Mouse (Mus musculus) forebrain, embryonic 14.5 days (tissue): Measurements from ENCODE around the gene Mamstr. TPM values are rescaled to one million over a fixed set of nuclear protein-coding genes. Genes with fewer than 3 reads are reported as not detected.

Experiments
- ATAC-seq: fragments of 200-750 bp; cut with Nextera tagmentation; 2 replicates; pipeline ENCODE4 v1.8.0; 2017; ENCODE audit warnings: mild to moderate bottlenecking, moderate library complexity
- DNase-seq: peaks from one replicate; pipeline ENCODE4 v3.0.0-alpha.2; 2015; ENCODE audit warnings: low spot score
- H3K27ac ChIP-seq: fragments of 300-500 bp; sonication (generic); 2 replicates; pipeline ENCODE4 v1.5.1; 2014; ENCODE audit warnings: low read depth, mild to moderate bottlenecking, control low read depth, low read length, moderate library complexity
- H3K27me3 ChIP-seq: fragments of 300-500 bp; sonication (generic); replicated peaks from 2 replicates; pipeline ENCODE4 v1.6.1; 2014; ENCODE audit warnings: low read length, control low read depth, mixed read lengths; ENCODE audit not compliant: control insufficient read depth, insufficient read depth
- H3K36me3 ChIP-seq: fragments of 300-500 bp; sonication (generic); 2 replicates; pipeline ENCODE4 v1.6.1; 2014; ENCODE audit warnings: low read length, control low read depth; ENCODE audit not compliant: control insufficient read depth, insufficient read depth
- H3K4me1 ChIP-seq: fragments of 300-500 bp; sonication (generic); 2 replicates; pipeline ENCODE4 v1.6.1; 2014; ENCODE audit warnings: antibody characterized with exemption, low read length, control low read depth; ENCODE audit not compliant: control insufficient read depth, insufficient read depth
- H3K4me2 ChIP-seq: fragments of 300-500 bp; sonication (generic); 2 replicates; pipeline ENCODE4 v1.6.1; 2014; ENCODE audit warnings: mild to moderate bottlenecking, control low read depth, low read length
- H3K4me3 ChIP-seq: fragments of 300-500 bp; sonication (generic); 2 replicates; pipeline ENCODE4 v1.5.1; 2014; ENCODE audit warnings: low read depth, low read length, control low read depth
- H3K9ac ChIP-seq: fragments of 300-500 bp; sonication (generic); 2 replicates; pipeline ENCODE4 v1.6.1; 2014; ENCODE audit warnings: mild to moderate bottlenecking, low read length, control low read depth, moderate library complexity
- H3K9me3 ChIP-seq: fragments of 300-500 bp; sonication (generic); replicated peaks from 2 replicates; pipeline ENCODE4 v1.6.1; 2016; ENCODE audit warnings: low read length, control low read depth, mixed read lengths; ENCODE audit not compliant: control insufficient read depth
- WGBS: fragments of 180-500 bp; shearing (Covaris S2); extraction: QIAGEN DNeasy Blood & Tissue Kit; methylation state at CpG from one replicate; pipeline ENCODE4 v1.1.7; 2014; 5-methylcytosine and 5-hydroxymethylcytosine counted together
- polyA plus RNA-seq: library from polyadenylated mRNA; unstranded; fragments of >200 nt; fragmentation: Nextera tagmentation; extraction: Ambion mirVana; gene quantifications from 2 replicates; pipeline ENCODE4 v1.2.1, GENCODE M21; 2014

The Mamstr gene
- polyA plus RNA-seq, 1 experiment from 2014 or later: 1.3 TPM

GRCm38 (mm10) chr7:45623507-45623906 lies 16.3 kb upstream of the Mamstr start:
- no peaks in the 10 kb centered on the region for H3K9me3 ChIP-seq
- no peaks in the 10 kb centered on the region for H3K36me3 ChIP-seq
- DNase-seq (no peak), ATAC-seq (no peak)
- H3K27me3 ChIP-seq: 0 out of 2 replicates have a peak, but pooled peaks cover 7% of the 10 kb centered on the region
- WGBS: 95% methylated on average over 11 of the region's 11 CpGs
- no peak overlapping the region for H3K4me3 ChIP-seq
- H3K27ac ChIP-seq: no peak overlapping the region
- H3K4me2 ChIP-seq: no peak overlapping the region
- 0 out of 2 replicates have a peak, but pooled peaks cover 2% of the 10 kb centered on the region for H3K4me1 ChIP-seq
- no peak overlapping the region for H3K9ac ChIP-seq

GRCm38 (mm10) chr7:45624718-45625117 lies 15.1 kb upstream of the Mamstr start:
- ATAC-seq: no peak
- DNase-seq: no peak

GRCm38 (mm10) chr7:45625481-45625880 lies 14.3 kb upstream of the Mamstr start:
- no peak overlapping the region for H3K4me3 ChIP-seq
- H3K9me3 ChIP-seq: no peaks in the 10 kb centered on the region
- no peak overlapping the region for H3K4me2 ChIP-seq
- no peak overlapping the region for H3K9ac ChIP-seq
- H3K27me3 ChIP-seq: no peaks in the 10 kb centered on the region
- DNase-seq (no peak), ATAC-seq (no peak)
- WGBS: 89% methylated on average over 8 of the region's 8 CpGs
- no peaks in the 10 kb centered on the region for H3K36me3 ChIP-seq
- H3K4me1 ChIP-seq: 0 out of 2 replicates have a peak, but pooled peaks cover 2% of the 10 kb centered on the region
- H3K27ac ChIP-seq: no peak overlapping the region

More at GRCm38 (mm10) chr7:45624718-45625117, 15.1 kb upstream of the Mamstr start:
- 0 out of 2 replicates have a peak, but pooled peaks cover 2% of the 10 kb centered on the region for H3K4me1 ChIP-seq
- 87% methylated on average over 3 of the region's 3 CpGs for WGBS
- H3K9me3 ChIP-seq: no peaks in the 10 kb centered on the region
- H3K36me3 ChIP-seq: no peaks in the 10 kb centered on the region
- H3K27me3 ChIP-seq: 0 out of 2 replicates have a peak, but pooled peaks cover under 1% of the 10 kb centered on the region
- no peak overlapping the region for H3K4me2 ChIP-seq
- H3K27ac ChIP-seq: no peak overlapping the region
- no peak overlapping the region for H3K4me3 ChIP-seq
- H3K9ac ChIP-seq: no peak overlapping the region

- Histone ChIP-seq H3K4me3 (no peak overlapping the region), H3K27me3 (no peaks in the 10 kb centered on the region), H3K9ac (no peak overlapping the region), H3K27ac (no peak overlapping the region), H3K4me2 (no peak overlapping the region), H3K4me1 (0 out of 2 replicates have a peak, but pooled peaks cover 2% of the 10 kb centered on the region), H3K36me3 (no peaks in the 10 kb centered on the region), H3K9me3 (no peaks in the 10 kb centered on the region)
- DNase-seq: no peak
- ATAC-seq: no peak
- 91% methylated on average over 7 of the region's 7 CpGs for WGBS
These were observed 13.2 kb upstream of the Mamstr start for GRCm38 (mm10) chr7:45626571-45627076.

- H3K9ac ChIP-seq: peak within 1 kb of the TSS; percentile 78
- no peaks in the 10 kb centered on the region for H3K27me3 ChIP-seq
- 0 out of 2 replicates have a peak, but pooled peaks cover 2% of the 10 kb centered on the region for H3K4me1 ChIP-seq
- H3K4me2 ChIP-seq: peak within 1 kb of the TSS; percentile 94
- H3K9me3 ChIP-seq: no peaks in the 10 kb centered on the region
- no peak for ATAC-seq
- H3K4me3 ChIP-seq: peak within 1 kb of the TSS; percentile 52
- WGBS: 93% methylated on average over 9 of the region's 9 CpGs
- DNase-seq: no peak
- no peaks in the 10 kb centered on the region for H3K36me3 ChIP-seq
- peak within 1 kb of the TSS; percentile 90 for H3K27ac ChIP-seq
These were observed 12.5 kb upstream of the Mamstr start, which contains the start of gene Rasip1 for GRCm38 (mm10) chr7:45627261-45627660. TSS of gene Rasip1 (plus strand) at chr7:45627488.

GRCm38 (mm10) chr7:45628364-45629294 lies 11.1 kb upstream of the Mamstr start:
- H3K36me3 ChIP-seq: no peaks in the 10 kb centered on the region
- H3K4me3 ChIP-seq: peak overlapping the region; percentile 52
- no peaks in the 10 kb centered on the region for H3K9me3 ChIP-seq
- WGBS: under 1% methylated on average over 100 of the region's 105 CpGs
- ATAC-seq (peak; percentile 93), DNase-seq (peak; percentile 91)
- H3K27ac ChIP-seq: peak overlapping the region; percentile 90
- 0 out of 2 replicates have a peak, but pooled peaks cover 2% of the 10 kb centered on the region for H3K4me1 ChIP-seq
- peak overlapping the region; percentile 78 for H3K9ac ChIP-seq
- peak overlapping the region; percentile 94 for H3K4me2 ChIP-seq
- H3K27me3 ChIP-seq: no peaks in the 10 kb centered on the region

- Histone ChIP-seq H3K4me3 (no peak overlapping the region), H3K36me3 (no peaks in the 10 kb centered on the region), H3K9ac (no peak overlapping the region), H3K4me2 (no peak overlapping the region), H3K27me3 (no peaks in the 10 kb centered on the region), H3K9me3 (no peaks in the 10 kb centered on the region), H3K27ac (no peak overlapping the region), H3K4me1 (0 out of 2 replicates have a peak, but pooled peaks cover 2% of the 10 kb centered on the region)
- ATAC-seq (no peak), DNase-seq (no peak)
- WGBS: 74% methylated on average over 23 of the region's 23 CpGs
These were observed 9.5 kb upstream of the Mamstr start for GRCm38 (mm10) chr7:45630064-45630907.

- peak overlapping the region; percentile 44 for H3K4me2 ChIP-seq
- 0 out of 2 replicates have a peak, but pooled peaks cover 2% of the 10 kb centered on the region for H3K4me1 ChIP-seq
- peak overlapping the region; percentile 5; the same call in 1 of the 2 replicates for H3K4me3 ChIP-seq
- no peak for ATAC-seq
- H3K9me3 ChIP-seq: no peaks in the 10 kb centered on the region
- H3K27ac ChIP-seq: no peak overlapping the region
- no peaks in the 10 kb centered on the region for H3K27me3 ChIP-seq
- 17% methylated on average over 29 of the region's 35 CpGs for WGBS
- no peaks in the 10 kb centered on the region; the same call in 1 of the 2 replicates for H3K36me3 ChIP-seq
- DNase-seq: peak; percentile 30
- H3K9ac ChIP-seq: peak overlapping the region; percentile 49
These were observed 7.3 kb upstream of the Mamstr start for GRCm38 (mm10) chr7:45632499-45632898.
